Mouse (Mus musculus): ENCODE data around the gene Tbc1d24. TPM values are rescaled to one million over a fixed set of nuclear protein-coding genes. Genes with fewer than 3 reads are reported as not detected.

The Tbc1d24 gene
- total and polyA plus RNA-seq, 3 experiments = 4.2 to 6.6 (median 4.5) TPM

DNA sequence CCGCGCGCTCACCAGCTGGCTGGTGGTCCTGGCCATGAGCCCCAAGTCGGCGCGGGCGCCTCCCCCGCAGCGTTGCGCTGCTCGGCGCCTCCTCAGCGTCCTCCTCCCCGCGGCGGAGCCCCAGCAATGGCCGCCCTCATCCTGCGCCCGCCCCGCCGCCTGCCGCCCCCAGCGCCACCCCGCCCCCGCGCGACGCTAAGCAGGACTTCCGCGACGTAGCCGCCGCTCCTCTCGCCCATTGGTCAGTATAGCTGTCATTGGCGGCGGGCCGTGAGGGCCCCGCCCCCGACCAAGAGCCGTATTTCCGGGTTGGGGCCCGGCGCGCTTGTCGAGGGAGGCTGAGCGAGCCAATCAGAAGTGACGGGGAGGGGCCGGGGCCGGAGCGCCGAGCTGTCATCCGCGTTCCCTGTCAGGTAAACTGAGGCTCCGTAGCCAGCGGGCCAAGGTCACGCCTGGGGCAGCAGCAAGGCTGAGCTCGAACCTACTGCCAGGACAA is 63.9 kb downstream of the Tbc1d24 start (continued):
- TF ChIP-seq NELFE (IDR thresholded peaks at IDR 0.05; ENCODE audit: low read depth, low read length) = peak; percentile 81
- no peak for TF ChIP-seq E2F4 (IDR thresholded peaks at IDR 0.05; ENCODE audit: insufficient replicate concordance, low read depth, low read length)
- no peak; the same call in 1 of the 2 replicates for TF ChIP-seq ZMIZ1 (IDR thresholded peaks at IDR 0.05; ENCODE audit: low read depth, low read length)
- no peak for TF ChIP-seq ZNF384 (IDR thresholded peaks at IDR 0.05; ENCODE audit: low read depth, low read length)
- TF ChIP-seq MXI1 (IDR thresholded peaks at IDR 0.05; ENCODE audit: low read depth, low read length) = peak; percentile 72; the same call in 1 of the 2 replicates
- peak; percentile 96 for TF ChIP-seq MAZ (IDR thresholded peaks at IDR 0.05; ENCODE audit: low read depth, low read length)
- no peak for TF ChIP-seq RAD21 (IDR thresholded peaks at IDR 0.05; ENCODE audit: low read depth, low read length)
- TF ChIP-seq HCFC1 (IDR thresholded peaks at IDR 0.05; ENCODE audit: low read depth, low read length) = peak; percentile 84

GRCm38 (mm10) chr17:24140845-24141424 is 64.4 kb downstream of the Tbc1d24 start:
- dilution Hi-C loops (cut with MboI; ENCODE audit: extremely low pct_ligation_motif_present, extremely low pct_unique_long_range_greater_than_20kb, low sequenced_read_pairs) = no loop called here

DNA sequence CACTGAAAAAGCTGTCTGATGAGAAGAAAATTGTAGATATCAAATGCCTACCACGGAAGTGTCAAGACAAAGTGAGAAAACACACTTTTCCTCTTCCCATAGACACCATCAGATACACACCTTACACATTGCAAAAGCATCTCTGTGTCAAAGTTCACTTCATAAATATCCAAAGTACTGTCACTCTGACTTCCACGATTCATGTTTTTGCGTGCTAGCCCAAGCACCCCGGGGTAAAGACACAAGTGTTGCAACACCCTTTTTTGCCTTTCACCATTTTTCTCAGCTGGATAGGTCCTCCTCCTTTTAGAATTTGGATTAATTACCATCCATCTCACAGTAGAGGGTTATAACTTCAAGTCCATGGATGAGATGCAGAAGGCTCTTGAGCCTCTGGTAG is 65.4 kb downstream of the Tbc1d24 start:
- dilution Hi-C loops (cut with MboI; ENCODE audit: extremely low pct_ligation_motif_present, extremely low pct_unique_long_range_greater_than_20kb, low sequenced_read_pairs) (no loop called here), in situ Hi-C loops (cut with MboI; ENCODE audit: low pct_ligation_motif_present, low pct_unique_long_range_greater_than_20kb, low sequenced_read_pairs) (no loop called here)
- Histone ChIP-seq H3K27ac (ENCODE audit: insufficient read depth, low read depth) (no peak overlapping the region), H3K4me3 (replicated peaks in 1 of 3; ENCODE audit: low read depth in 2 of 3, low read length in 2 of 3, poor library complexity in 1 of 3) (peak overlapping the region in 2 of 3 experiments; percentile 88 to 92), H3K27me3 (replicated peaks) (no peaks in the 10 kb centered on the region), H3K4me1 (ENCODE audit: control insufficient read depth in 1 of 2, insufficient read depth in 2 of 2) (peaks cover 12 to 56% of the 10 kb centered on the region in 2 experiments), H3K4me2 (ENCODE audit: insufficient read depth, low read depth, poor library complexity, severe bottlenecking) (peak overlapping the region; percentile 100), H3K9me3 (replicated peaks; ENCODE audit: low read length) (no peaks in the 10 kb centered on the region), H3K36me3 (replicated peaks in 1 of 2; ENCODE audit: control insufficient read depth in 1 of 2, insufficient read depth in 1 of 2, low read length in 1 of 2) (peaks cover 0 to 9% of the 10 kb centered on the region in 2 experiments), H3K79me2 (replicated peaks; ENCODE audit: control insufficient read depth, extremely low read depth, insufficient read depth, poor library complexity, severe bottlenecking) (peaks cover 33% of the 10 kb centered on the region), H3K9ac (ENCODE audit: insufficient read depth, low read depth) (peak overlapping the region; percentile 89; the same call in 1 of the 2 replicates)
- no peak for DNase-seq (ENCODE audit: extremely low read depth)
- TF ChIP-seq USF2 (conservative IDR thresholded peaks at IDR 0.05; ENCODE audit: low read depth, low read length) (no peak), MAX (IDR thresholded peaks at IDR 0.05; ENCODE audit: low read length) (no peak), KAT2A (IDR thresholded peaks at IDR 0.05; ENCODE audit: insufficient replicate concordance, low read length) (no peak), SMC3 (IDR thresholded peaks at IDR 0.05; ENCODE audit: low read depth, low read length) (no peak), CHD1 (IDR thresholded peaks at IDR 0.05; ENCODE audit: low read depth, low read length) (no peak), MAZ (IDR thresholded peaks at IDR 0.05; ENCODE audit: low read depth, low read length) (no peak), RCOR1 (conservative IDR thresholded peaks at IDR 0.05; ENCODE audit: low read depth, low read length) (no peak), GABPA (IDR thresholded peaks at IDR 0.05; ENCODE audit: insufficient replicate concordance, low read depth, low read length) (no peak), ZNF384 (IDR thresholded peaks at IDR 0.05; ENCODE audit: low read depth, low read length) (no peak), IRF4 (IDR thresholded peaks at IDR 0.05; ENCODE audit: low read depth, low read length) (no peak)

More at GRCm38 (mm10) chr17:24140845-24141424, 64.4 kb downstream of the Tbc1d24 start:
- Histone ChIP-seq H3K9me3 (replicated peaks; ENCODE audit: low read length) (no peaks in the 10 kb centered on the region), H3K36me3 (replicated peaks in 1 of 2; ENCODE audit: control insufficient read depth in 1 of 2, insufficient read depth in 1 of 2, low read length in 1 of 2) (peaks cover 0 to 7% of the 10 kb centered on the region in 2 experiments), H3K4me2 (ENCODE audit: insufficient read depth, low read depth, poor library complexity, severe bottlenecking) (peak overlapping the region; percentile 100), H3K79me2 (replicated peaks; ENCODE audit: control insufficient read depth, extremely low read depth, insufficient read depth, poor library complexity, severe bottlenecking) (peaks cover 28% of the 10 kb centered on the region), H3K27me3 (replicated peaks) (no peaks in the 10 kb centered on the region), H3K4me1 (ENCODE audit: control insufficient read depth in 1 of 2, insufficient read depth in 2 of 2) (peaks cover 12 to 55% of the 10 kb centered on the region in 2 experiments), H3K4me3 (replicated peaks in 1 of 3; ENCODE audit: low read depth in 2 of 3, low read length in 2 of 3, poor library complexity in 1 of 3) (peak overlapping the region; percentile 88 to 97 (median 92)), H3K27ac (ENCODE audit: insufficient read depth, low read depth) (peak overlapping the region; percentile 42; the same call in 1 of the 2 replicates), H3K9ac (ENCODE audit: insufficient read depth, low read depth) (peak overlapping the region; percentile 89)
- TF ChIP-seq PAX5 (IDR thresholded peaks at IDR 0.05; ENCODE audit: low read length) = no peak
- no peak for TF ChIP-seq TBP (conservative IDR thresholded peaks at IDR 0.05; ENCODE audit: low read depth, low read length)
- TF ChIP-seq MXI1 (IDR thresholded peaks at IDR 0.05; ENCODE audit: low read depth, low read length) = 0 out of 2 replicates have a peak, but pooled peaks have one; percentile 3
- TF ChIP-seq ELF1 (IDR thresholded peaks at IDR 0.05; ENCODE audit: low read depth, low read length) = no peak
- TF ChIP-seq MAFK (IDR thresholded peaks at IDR 0.05; ENCODE audit: insufficient replicate concordance, low read length) = no peak
- no peak for TF ChIP-seq MAX (IDR thresholded peaks at IDR 0.05; ENCODE audit: low read length)
- TF ChIP-seq SIN3A (IDR thresholded peaks at IDR 0.05; ENCODE audit: low read length) = peak; percentile 16; the same call in 1 of the 2 replicates
- TF ChIP-seq UBTF (IDR thresholded peaks at IDR 0.05; ENCODE audit: low read depth, low read length) = 0 out of 2 replicates have a peak, but pooled peaks have one; percentile 41
- no peak for TF ChIP-seq CHD1 (IDR thresholded peaks at IDR 0.05; ENCODE audit: low read depth, low read length)
- TF ChIP-seq KAT2A (IDR thresholded peaks at IDR 0.05; ENCODE audit: insufficient replicate concordance, low read length) = no peak
- TF ChIP-seq USF1 (IDR thresholded peaks at IDR 0.05; ENCODE audit: low read depth, low read length) = no peak
- TF ChIP-seq JUND (conservative IDR thresholded peaks at IDR 0.05; ENCODE audit: low read depth, low read length) = no peak
- no peak for TF ChIP-seq IRF4 (IDR thresholded peaks at IDR 0.05; ENCODE audit: low read depth, low read length)
- peak; percentile 37 for DNase-seq (ENCODE audit: extremely low read depth)
- in situ Hi-C loops (cut with MboI; ENCODE audit: low pct_ligation_motif_present, low pct_unique_long_range_greater_than_20kb, low sequenced_read_pairs) = no loop called here
